Mouse (Mus musculus): ENCODE results near the gene Hps5. TPM values are rescaled to one million over a fixed set of nuclear protein-coding genes. Genes with fewer than 3 reads are reported as not detected.
"Not testable (repeated sequence)": the region's sequence is repeated elsewhere in the genome, so short reads cannot be mapped to it uniquely, and the experiment has no call there.

Hps5 gene
- polyA plus RNA-seq, 1 experiment: 23.1 TPM

DNA sequence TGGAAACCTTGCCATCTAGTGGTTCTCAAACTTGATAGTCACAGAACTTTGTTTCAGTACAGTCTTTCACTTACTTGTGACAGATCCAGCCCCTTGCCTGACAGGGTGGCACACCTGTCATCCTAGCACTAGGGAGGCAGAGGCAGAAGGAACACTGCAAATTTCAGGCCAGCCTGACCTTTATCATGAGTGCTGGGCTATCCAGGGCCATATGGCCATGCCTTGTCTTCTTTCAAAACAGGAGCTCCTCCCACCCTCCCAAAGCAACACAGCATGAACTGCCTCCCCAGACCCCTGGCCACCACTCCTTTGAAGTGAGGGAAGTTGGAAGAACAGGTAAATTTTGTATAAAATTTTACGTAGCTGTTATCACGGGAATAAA is 31.9 kb upstream of the Hps5 start:
- DNase-seq (ENCODE audit: low spot score): no peak

GRCm38 (mm10) chr7:46827046-46827802 is 31.4 kb upstream of the Hps5 start:
- DNase-seq (ENCODE audit: low spot score): no peak

DNA sequence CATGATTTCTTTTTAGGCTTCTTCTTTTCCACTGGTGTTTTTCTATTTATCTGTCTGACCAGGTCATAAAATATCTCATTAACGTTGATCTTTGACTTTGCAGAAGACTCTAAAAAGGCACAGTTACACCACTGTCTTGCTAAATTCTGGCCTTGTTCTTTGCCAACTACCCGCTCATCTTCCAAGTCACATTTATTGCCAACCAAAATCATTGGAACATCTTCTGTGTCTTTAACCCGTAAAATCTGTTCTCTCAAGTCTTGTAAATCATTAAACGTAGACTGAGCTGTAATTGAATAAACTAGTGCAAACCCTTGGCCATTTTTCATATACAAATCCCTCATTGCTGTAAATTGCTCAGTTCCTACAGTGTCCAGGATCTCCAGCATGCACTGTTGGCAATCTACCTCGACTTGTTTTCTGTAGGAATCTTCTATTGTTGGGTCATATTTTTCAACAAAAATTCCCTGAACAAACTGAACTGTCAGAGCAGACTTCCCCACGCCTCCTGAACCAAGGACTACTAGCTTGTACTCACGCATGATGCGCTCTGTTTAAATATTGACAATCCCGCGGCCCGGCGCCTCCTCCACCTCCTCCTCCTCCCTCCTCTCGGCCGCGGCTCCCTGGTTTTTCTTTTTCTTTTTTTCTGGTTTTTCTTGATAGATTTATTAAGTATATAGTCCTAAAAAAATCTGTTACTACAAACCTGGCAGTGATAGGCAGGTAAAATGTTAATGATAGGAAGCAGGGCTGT is 25.2 kb upstream of the Hps5 start:
- DNase-seq (ENCODE audit: low spot score): not testable (repeated sequence)

- no peak for DNase-seq (ENCODE audit: low spot score)
These were observed 18.1 kb upstream of the Hps5 start for GRCm38 (mm10) chr7:46814012-46814411.

DNA sequence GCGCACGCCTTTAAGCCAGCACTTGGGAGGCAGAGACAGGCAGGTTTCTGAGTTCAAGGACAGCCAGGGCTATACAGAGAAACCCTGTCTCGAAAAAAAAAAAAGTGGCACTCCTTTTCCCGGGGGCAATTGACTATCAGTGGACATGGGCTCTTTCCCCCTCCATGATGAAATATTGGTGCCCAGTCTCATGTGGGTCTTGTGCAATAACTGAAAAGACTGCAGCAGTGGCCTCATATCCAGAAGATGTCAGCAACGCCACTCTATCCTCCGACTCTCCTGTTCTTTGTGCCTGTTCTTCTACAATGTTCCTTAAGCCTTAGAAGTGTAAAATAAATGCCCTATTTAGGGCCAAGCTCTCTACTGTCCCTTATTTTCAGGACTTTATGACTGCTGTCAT is 14.5 kb upstream of the Hps5 start:
- no peak for DNase-seq (ENCODE audit: low spot score)

GRCm38 (mm10) chr7:46796779-46797178 is 915 bp upstream of the Hps5 start:
- DNase-seq (ENCODE audit: low spot score): no peak

DNA sequence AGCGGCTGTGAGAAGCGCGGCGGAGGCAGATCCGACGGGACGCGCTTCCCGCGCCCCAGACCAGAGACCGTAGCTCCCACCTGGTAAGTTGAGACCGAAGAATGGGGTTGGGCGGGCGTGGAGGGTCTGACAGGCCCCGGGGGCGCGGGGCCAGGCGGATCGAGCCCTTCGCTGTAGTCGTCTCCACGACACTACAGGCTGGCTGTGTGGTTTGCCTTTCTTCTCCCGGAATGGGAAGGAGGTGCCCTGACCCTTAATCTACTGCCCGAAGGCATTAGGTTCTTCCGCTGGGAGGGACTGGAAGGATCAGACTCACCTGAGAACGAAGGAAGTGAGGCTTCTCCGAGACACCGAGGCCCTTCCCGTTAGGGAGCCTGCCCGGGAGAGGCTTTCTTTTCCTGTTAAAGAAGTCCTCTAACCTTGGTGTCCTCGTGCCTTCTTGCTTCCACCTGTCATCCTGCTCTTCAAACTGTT is 379 bp upstream of the Hps5 start:
- DNase-seq (ENCODE audit: low spot score): no peak

- no peak for DNase-seq (ENCODE audit: low spot score)
These were observed 2.0 kb downstream of the Hps5 start for GRCm38 (mm10) chr7:46793871-46794270.

- no peak for DNase-seq (ENCODE audit: low spot score)
These were observed 6.6 kb downstream of the Hps5 start for GRCm38 (mm10) chr7:46789177-46789849.

DNA sequence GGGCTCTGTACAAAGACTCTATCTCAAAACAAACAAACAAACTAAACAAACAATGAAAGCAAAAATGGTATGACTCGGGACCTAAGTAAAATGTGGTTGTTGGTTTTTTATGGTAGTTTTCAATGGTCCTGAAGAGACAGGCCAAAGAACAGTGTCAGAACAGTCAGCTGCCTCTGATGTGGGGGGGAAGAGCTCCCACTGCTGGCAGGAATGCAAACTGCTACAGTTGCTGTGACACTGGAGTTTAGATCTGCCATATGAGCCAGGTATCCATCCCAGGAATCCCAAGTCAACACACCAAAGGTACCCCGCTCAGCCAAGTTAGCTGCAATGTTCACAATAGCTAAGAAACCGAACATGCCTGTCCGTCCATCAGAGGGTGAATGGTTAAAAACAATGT is 25.2 kb downstream of the Hps5 start:
- DNase-seq (ENCODE audit: low spot score): no peak

- no peak for DNase-seq (ENCODE audit: low spot score)
These were observed 27.4 kb downstream of the Hps5 start for GRCm38 (mm10) chr7:46768451-46768850.

GRCm38 (mm10) chr7:46767371-46767770 is 28.5 kb downstream of the Hps5 start:
- no peak for DNase-seq (ENCODE audit: low spot score)

GRCm38 (mm10) chr7:46764672-46765071 is 31.2 kb downstream of the Hps5 start:
- no peak for DNase-seq (ENCODE audit: low spot score)

- no peak for DNase-seq (ENCODE audit: low spot score)
These were observed 33.3 kb downstream of the Hps5 start for GRCm38 (mm10) chr7:46762601-46763000.

DNA sequence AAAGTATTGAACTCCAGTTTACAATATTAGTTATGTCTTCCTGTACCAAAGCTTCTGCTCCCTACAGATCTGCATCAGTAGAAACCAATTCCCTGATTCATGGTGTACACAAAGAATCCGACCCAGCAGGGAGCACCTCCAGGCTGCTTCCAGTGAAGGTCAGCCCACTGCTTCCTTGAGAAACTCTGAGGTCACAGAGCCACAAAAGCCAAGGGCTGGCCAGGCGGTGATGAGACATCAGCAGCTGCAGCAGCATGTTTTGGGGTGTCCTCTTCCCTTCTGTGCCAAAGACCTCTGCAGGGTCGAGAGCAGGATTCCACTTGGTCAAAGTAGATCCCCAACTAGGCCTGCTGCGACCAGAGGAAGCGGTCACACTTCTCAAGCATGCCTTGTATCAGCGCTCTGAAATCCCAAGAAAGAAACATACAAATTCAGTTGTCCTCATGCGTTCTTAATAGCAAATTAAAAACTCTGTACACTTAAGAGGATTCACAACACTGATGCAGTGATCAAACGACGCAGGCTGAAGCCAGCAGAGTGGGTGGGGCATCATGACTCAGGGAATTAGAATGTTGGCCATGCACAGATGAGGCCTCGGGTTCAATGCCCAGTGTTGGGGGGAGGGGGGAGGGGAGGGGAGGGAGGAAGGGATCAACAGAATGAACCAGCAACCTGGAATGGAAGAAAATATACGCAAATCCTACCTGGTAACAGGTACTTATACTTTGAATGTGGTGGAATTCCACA is 34.6 kb downstream of the Hps5 start:
- no peak for DNase-seq (ENCODE audit: low spot score)

DNA sequence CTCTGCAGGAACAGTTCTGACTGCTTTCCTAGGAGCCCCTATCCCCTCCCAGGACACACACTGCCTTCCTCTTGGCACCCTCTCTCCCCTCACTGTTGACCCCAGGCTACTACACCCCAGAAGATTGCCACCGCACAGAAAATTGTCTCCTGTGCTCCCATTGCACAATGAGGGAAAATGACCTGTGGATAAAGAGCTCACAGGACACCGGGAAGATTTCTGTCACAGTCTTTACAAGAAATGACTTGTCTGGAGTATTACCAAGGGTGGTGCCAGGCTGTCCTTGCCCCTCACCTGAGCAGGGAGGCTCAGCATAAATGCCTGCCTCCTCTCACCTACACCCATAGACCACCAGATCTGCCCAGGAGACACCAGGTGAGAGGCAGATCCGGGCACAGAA is 44.4 kb downstream of the Hps5 start, which contains the start of gene Saa2:
Saa2 (plus strand) TSS at position 301 of the 400 bp plus-strand sequence.
- DNase-seq (ENCODE audit: low spot score): no peak

- DNase-seq (ENCODE audit: low spot score): no peak
These were observed 47.4 kb downstream of the Hps5 start for GRCm38 (mm10) chr7:46748459-46748858.

GRCm38 (mm10) chr7:46746381-46746780 is 49.5 kb downstream of the Hps5 start:
- DNase-seq (ENCODE audit: low spot score): no peak

DNA sequence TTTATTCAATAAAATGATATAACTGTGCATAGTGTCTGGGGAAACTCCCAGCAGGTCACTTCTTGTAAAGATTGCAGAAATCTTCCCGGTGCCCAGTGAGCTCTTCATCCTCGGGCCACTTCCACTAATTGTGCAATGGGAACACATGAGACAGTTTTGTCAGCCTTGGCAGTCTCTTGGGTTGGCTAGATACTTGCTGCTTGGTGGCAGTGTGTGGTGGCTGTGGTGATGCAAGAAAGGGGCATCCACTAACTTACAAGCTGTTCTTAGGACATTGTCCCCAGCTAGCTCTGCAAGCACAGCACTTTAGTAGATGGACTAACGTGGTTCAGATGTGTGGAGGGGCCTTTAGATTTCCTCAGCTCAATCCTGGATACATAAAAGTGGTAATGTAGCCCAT is 50.0 kb downstream of the Hps5 start:
- DNase-seq (ENCODE audit: low spot score): no peak

GRCm38 (mm10) chr7:46742880-46743279 is 53.0 kb downstream of the Hps5 start, which contains the start of gene Saa1:
Saa1 (minus strand) TSS chr7:46742980.
- not testable (repeated sequence) for DNase-seq (ENCODE audit: low spot score)

DNA sequence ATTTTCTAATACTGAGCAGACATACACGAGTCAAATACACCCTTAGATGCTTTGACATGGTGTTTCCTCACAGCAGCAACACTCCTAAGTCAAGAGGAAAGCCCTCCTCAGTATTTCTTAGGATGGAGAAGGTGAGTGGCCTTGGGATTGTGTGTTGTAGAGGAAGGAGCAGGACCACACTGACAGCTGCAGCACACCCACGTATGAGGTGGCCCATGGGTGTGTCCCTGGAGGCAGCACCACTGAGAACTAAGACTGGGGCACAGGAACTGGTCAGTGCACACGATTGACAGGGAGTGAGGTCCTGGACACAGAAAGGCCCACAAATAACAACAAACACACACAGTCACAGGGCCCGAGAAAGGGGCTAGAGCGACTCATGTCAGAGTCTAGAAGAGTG is 55.8 kb downstream of the Hps5 start:
- not testable (repeated sequence) for DNase-seq (ENCODE audit: low spot score)
